Mouse (Mus musculus) mesoderm, embryonic 11.5 days (tissue): ENCODE results near the gene Tnk2.
"Not testable (repeated sequence)": the region's sequence is repeated elsewhere in the genome, so short reads cannot be mapped to it uniquely, and the experiment has no call there.

Experiments
- DNase-seq: peaks from one replicate; pipeline ENCODE4 v3.0.0-alpha.2; 2012; ENCODE audit warnings: low read depth, low spot score

Tnk2 gene

DNA sequence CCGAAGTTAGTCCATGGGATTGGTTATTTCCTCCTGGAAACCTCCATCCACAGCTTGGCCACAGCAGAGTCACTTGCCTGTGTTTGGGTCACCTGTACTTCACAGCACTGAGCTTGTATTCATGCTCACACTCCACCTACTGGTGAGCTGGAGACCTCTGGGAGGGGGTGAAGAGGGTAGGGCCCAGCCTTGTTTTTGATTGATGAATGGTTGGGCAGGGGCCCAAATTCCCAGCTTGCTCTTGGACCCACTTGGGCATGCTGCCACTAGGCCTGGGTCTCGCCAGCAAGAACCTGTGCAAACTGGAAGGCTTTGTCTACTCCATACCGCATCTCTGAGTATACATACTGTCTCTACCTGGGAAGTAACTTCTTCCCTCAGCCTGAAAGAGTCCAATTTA is 8.4 kb upstream of the Tnk2 start:
- DNase-seq, result no peak

DNA sequence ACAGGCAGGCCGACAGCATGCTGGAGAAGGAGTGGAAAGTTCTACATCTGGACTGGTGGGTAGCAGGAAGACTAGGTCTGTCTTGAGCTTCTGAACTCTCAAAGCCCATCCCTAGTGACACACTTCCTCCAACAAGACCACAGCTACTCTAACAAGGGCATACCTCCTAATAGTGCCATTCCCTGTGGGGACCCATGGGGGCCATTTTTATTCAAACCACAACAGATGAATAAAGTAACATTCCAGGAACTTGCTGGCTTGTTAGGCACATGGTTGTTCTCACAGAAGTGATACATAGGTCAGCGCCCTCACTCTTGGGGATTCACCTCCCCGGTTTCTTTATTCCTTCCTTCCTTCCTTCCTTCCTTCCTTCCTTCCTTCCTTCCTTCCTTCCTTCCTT is 7.3 kb upstream of the Tnk2 start:
- DNase-seq, result no peak

DNA sequence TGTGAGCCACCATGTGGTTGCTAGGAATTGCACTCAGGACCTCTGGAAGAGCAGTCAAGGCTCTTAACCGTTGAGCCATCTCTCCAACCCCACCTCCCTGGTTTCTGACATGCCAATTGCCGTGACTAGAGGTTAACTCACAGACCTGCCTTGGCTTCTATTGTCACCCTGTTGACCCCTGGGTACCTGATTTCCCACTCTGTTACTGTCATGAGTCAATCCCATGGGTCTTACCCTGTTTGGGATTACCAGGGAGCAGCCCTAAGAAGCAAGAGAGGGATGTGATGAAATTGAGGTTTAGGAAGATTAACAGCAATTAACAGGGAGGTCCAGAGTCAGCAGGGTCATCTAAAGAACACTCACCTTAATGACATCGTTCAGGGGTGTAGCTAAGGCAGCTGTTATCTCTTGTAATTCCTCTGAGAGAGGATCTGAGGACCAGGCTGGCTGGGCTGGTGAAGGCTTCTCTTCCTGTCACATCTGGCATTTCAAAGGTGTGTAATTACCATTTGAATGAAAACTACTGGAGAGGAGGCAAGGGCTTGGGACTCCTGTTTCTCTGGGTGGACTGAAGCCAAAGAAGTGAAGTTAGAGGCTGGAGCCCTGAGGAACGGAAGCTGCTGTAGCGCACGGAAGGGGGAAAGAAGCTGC is 6.7 kb upstream of the Tnk2 start:
- DNase-seq, result no peak

DNA sequence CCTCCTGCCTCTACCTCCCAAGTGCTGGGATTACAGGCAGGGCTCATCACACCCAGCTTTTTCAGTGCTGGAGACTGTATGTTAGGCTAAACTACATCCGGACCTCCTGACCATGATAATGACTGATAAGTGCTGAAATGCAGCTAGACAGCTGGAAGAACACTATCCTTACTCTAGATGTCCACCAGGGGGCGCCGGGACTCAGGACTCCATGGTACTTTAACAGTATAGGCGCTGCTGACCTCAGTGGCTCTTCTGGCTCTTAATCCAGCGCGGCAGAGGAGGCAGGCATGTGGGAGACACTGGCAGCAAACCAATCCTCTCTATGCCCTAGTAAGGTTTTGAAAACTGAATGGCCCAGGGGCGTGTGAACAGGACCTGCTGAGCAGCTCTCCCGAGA is 5.2 kb upstream of the Tnk2 start:
- peak; percentile 87 for DNase-seq

DNA sequence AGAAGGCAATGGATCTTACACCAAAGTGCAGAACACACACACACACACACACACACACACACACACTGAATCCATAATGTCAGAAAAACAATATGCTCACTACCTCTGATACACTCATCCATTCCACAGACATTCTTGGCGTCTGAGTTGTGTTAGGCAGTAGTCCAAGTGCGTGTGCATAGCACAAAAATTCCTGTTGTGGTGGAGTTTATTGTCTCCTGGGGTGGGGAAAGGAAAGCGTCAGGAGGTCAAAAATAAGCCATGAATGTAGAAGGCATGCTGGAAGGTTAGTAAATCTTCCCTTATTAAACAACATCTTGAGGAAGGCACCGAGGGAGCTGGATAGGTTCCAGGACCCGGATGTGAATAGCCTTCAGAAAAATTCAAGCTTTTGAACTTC is 3.6 kb upstream of the Tnk2 start:
- no peak for DNase-seq

DNA sequence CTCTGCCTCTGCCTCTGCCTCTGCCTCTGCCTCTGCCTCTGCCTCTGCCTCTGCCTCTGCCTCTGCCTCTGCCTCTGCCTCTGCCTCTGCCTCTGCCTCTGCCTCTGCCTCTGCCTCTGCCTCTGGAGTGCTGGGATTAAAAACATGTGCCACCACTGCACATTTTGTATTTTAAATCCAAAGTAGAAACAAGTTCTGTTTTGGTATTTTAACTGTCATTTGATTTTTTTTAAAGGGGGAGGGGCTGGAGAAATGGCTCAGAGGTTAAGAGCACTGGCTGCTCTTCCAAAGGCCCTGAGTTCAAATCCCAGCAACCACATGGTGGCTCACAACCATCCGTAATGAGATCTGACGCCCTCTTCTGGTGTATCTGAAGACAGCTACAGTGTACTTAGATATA is 3.0 kb upstream of the Tnk2 start:
- not testable (repeated sequence) for DNase-seq

DNA sequence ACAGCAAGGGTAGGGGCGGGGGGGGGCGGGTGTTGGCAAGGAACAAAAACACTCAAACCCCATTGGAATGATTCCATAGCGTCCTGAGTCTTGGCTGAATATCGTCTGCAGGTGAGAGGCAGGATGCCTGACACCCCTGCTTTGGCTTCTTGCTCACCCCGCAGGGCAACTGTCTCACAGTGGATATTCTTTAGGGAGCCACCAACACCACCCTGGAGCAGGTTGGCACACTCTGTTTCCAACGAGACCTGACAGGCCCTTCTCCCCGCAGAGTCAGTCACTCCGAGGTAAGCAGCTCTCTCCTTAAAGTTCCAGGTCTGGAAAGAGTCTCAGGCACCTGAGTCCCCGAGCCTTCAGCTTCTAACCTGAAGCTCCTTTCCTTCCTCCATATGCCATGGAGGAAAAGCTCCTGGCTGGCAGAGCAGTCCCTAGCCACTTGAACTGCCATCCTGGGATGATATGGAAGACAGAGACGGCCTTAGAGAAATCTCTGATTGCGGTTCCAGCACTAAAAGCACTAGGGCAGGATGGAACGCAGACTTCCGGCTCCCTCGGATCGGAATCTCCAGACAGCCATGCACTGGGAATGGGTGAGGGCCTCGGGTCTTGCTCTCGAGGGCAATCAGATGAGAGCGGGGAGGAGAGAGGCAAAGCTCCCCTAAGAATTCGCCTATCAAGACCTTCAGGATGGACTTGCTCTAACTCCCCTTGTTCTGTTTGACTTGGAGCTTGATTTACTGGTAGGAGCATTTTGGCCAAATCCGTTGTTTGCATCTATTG is 2.0 kb upstream of the Tnk2 start:
- no peak for DNase-seq

DNA sequence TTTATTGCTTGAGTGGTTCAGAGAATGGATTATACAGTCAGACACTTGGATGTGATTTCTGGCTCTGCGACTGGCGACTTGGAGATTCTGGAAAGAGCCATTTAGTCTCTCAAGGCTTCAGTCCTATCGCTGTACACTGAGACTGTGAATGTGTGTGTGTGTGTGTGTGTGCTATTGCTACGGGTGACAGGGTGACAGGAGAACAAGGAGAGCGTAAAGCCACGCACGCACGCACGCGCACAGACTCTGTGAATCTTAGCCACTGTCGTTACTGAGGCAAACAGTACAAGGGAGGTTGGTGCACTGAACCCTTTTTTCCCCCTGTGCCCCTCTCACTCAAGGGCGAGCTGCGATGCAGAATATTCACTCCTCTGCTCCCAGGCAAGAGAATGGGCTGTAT is 1.4 kb upstream of the Tnk2 start:
- no peak for DNase-seq

DNA sequence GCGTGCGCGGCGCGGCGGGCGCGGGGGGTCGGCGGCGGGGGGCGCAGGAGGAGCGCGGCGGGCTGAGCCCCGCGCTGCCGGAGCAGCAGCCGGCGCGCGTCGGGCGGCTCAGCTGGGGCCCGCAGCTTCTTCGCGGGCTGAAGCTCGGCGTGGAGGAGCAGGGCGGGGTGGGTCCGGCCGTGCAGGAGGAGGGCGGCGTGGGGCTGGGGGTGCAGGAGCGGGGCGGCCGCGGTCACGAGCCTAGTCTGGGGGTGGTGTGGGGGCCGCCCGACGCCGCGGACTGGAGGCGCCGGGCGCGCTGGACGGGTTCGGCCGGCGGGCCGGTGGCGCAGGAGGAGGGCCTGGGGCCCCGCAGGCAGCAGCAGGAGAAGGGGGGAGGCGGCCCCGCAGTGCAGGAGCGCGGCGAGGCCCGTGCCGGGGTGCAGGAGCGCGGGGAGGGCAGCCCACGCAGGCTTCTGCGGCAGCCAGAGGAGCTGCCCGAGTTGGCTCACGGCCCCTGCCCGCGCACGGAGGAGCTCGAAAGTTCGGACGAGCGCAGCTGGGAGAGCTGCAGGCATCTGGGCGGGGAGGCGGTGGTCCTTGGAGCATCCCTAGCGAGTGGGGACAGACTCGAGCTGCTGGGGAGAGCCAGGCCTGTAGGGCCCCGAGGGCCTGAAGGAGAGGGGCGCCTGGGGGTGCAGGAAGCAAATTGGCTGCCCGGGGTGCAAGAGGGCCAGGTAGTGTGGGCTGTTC is 561 bp downstream of the Tnk2 start:
- no peak for DNase-seq

DNA sequence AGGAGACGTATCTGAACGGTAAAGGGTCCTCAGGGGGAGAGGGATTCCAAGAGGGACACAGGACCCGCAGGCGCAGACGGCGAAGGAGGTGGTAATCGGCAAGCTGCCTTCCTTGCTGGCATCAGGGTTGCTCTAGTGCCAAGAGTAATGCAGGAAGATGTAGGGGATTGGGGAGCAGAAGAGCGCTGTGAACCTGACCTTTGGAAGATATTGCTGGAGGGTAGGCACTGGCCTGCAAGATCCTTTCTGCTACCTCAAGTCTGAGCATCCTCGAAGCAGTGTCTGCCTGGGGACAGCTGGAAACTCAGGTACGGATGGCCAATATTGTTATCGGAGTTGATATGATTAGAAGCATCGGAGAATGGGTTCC is 1.1 kb downstream of the Tnk2 start:
- DNase-seq, result no peak

DNA sequence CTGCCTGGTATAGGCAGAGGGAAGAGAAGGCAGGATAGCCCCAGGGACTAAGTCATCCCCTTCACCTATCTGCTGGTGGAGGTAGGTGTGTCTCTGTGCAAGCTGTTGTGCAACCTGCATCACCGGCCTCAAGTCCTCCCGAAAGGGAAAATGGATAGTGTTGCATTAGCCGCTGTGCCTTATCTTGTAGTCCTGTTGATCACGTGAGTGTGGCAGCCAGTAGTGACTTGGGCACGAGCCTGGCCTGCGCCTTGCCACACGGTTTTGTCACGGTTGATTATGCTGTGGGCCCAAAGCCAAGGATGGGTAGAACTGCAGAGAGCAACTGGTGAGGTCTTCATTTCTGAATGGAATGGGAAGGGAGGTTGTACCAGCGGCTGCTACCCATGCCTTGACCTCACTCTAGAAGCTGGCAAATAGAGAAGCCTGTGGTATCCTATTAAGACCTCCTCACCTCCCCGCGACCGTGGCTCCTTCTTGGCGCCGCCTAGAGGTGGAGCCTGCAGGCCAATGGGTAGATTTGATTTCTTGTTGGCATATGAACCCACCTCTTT is 1.8 kb downstream of the Tnk2 start:
- DNase-seq, result no peak

DNA sequence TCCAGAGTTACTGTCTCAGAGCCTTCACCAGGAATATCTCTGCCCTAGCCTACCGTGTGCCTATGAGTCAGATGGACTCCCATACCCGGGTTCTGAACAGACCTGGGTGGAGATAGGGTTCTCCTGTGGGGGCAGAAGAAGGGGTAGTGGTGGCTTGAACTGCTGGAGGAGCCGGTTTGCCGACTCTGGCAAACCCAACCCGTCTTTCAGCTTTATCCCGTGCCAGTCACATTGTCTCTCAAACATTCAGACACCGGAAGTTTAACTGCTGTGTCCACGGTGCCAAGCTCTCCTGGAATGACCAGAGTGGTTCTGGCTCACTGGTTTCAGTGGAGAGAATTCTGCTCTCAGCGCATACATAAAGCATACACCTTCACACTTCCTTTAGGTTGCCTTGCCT is 2.3 kb downstream of the Tnk2 start:
- DNase-seq, result no peak

DNA sequence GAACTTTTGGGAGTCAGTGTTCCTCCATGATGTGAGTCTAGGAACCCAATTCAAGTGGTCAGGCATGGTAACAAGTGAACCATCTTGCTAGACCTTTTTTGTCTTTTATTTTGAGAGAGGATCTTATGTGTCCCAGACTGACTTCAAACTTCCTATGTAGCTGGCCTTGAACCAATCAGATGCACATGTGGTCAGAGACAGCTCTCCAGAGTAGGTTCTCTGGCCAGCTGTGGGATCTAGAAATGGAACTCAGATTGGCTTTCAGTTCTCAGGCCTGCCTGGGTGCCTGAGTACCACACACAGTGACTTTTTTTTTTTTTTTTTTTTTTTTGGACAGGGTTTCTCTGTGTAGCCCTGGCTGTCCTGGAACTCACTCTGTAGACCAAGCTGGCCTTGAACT is 4.0 kb downstream of the Tnk2 start:
- no peak for DNase-seq

DNA sequence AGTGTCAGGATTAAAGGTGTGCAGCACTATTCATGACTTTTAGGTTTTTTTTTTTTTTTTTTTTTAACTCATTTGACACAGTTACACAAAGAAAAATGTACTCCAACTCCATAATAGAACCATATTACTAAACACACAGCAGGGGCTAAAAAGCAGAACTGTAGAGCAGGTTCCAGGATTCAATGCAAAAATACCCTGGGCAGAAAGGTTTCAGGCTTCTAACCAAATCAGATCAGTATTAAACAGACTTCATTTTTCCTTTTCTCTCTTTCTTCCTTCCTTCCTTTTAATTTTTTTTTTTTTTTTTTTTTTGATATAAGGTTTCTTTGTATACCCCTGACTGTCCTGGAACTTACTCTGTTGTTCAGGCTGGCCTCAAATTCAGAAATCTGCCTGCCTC is 6.8 kb downstream of the Tnk2 start:
- no peak for DNase-seq

DNA sequence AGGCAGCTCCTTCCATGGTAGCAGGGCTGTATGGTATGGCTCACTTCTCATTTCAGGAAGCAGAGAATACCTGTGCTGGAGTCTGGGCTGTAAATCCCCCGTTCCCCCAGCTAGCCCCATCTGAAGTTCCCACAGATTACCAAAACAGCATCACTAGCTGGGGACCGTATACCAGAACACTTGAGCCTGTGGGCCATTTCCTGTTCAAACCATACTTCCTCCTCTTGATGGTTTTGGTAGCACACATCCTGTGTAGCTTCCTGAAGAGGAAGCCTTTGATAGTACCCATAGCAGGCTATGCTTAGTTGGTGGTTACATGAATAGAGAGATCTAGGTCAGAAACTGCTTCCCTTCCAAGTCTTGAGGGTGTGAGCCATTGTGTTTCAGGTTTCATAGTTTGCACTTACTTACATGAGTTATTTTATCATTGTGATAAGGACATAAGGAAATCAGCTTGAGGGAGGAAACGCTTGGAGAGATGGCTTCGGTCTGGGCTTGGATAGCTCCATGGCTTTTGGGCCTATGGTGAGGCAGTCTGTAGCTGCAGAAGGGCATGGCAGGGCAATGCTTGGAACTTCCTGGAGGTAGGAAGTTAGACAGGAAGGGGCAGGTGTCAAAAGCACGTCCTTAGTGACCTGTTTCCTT is 7.4 kb downstream of the Tnk2 start:
- DNase-seq, result no peak

DNA sequence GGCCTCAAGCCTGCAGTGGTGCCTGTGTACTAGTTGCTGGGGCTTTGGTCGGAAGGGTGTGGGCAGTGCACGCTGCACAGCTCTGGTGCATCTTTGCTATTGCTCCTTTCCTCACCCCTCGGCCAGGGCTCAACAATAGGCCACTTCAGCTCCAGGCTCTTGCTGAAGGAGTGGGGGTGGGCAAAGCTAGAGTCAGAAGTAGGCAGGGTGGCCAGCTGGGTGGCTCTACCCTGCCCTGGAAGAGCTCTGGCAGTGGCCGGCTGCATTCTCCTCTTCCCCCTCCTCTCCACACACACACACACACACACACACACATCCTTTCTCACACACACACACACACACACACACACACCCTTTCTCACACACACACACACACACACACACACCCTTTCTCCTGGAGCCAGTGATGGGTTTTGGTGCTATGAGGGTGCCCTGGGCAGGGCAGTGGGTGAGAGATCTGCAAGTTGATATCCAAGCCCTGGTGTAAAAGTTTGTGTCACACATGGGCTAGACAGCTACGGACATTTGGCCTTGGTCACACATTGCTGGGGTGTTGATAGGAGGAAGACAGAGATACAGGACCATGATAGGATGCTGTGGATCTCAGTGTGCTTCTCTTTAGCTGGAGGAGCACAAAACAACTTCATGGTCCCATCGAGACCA is 10.5 kb downstream of the Tnk2 start:
- DNase-seq, result no peak

DNA sequence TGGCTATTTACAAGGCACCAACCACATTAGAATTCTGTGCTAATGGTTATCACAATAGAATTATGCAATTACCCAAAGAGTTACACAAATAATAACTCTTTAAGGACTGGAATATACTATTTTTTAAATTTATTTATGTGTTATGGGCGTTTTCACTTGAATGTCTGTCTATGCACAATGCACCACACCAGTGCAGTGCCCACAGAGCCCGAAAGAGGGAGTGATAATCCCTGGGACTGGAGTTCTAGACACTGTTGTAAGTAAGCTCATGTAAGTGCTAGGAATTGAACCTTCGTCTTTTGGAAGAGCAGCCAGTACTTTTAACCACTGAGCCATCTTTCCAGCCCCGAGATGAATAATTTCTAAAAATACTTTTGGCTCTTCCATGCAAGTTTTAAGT is 11.9 kb downstream of the Tnk2 start:
- no peak for DNase-seq

DNA sequence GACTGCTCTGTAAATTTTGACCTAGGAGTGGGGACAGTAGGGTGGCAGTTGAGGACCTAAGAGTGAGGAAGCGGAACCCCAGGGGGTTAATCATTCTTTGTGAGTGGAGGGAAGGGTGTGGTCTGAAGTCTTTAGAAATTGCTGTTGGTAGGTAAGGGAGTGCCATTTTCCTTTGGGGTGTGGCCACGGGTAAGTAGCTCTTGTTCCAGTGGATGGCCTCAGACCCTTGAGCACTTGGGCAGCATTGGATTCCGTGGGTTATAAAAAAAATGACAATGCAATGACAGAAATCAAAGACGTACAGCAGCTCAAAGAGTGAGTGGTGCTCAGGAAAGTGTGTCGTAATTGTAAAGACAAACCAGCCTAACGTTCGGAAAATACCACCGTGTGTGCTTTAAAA is 12.6 kb downstream of the Tnk2 start:
- DNase-seq, result no peak

DNA sequence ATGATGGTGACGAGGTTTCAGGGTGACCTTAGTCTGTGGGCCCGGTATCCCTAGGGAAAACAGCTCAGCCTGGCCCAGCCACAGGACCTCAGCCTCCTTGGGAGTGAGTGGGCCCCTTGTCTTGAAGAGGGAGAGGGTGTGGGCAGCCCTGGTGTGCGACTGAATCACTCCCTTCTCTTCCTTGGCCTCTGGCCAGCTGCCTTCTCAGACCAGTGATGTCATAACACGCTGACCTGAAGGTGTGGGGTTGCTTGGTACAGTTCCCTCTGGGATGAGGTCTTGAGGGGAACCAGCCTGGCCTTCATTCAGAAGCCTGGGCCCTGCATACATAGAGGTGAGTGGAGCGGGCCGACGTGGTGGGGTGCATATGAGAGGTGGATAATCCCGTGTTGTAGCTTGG is 13.1 kb downstream of the Tnk2 start:
- no peak for DNase-seq

DNA sequence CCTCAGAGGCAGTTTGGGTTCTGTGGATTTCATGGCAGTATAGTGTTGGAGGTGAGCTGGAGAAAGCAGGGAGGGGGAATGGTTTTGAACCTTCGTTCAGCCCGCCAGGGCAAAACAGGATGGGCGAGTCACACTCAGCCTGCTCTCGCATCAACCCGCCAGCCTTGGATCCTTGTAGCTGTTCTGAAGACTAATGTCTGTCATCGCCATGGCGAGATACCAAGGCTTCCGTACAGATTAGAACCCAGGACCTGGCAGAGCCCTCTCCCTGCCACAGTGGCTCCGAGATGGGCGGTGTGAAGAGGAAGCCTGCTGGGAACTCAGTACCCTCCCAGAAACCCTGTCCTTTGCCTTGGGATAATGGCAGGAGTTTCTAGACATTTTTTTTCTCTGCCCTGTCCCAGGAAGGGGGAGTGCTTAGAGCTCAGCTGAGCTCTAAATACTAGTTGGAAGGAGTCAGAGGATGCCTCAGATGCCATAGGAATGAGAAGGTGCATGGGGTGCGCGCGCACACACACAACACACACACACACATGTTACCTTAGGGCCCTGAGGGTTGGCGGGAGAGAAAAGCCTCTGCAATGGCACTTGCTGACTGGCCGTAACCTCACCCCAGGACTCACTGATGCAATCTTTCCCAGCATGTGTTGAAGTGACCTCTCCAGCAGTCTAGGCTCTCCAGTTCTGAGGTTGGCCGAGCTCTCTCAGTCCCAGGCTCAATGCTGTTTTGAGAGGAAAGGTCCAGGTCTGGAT is 14.0 kb downstream of the Tnk2 start:
- no peak for DNase-seq

DNA sequence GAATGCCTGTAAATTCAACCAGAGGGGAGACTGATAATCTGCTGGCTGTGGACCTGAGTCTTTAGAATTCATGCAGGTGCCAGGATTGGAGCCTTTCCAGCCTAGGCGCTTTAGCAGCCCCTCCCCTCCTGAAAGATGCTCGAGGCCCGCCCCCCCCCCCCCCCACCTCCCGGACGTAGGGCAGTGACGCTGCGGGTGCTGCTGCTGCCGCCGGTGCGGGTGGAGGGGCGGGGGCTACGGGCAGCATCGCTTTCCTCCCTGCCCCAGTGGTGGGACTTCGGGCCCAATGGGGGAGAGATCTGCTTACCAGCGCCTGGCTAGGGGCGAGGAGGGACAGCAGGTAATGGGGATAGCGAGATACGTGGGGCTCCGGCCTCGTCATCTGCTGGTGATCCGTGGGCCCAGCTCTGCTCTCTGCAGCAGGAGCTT is 15.1 kb downstream of the Tnk2 start:
- no peak for DNase-seq
